Mouse (Mus musculus) heart, adult 2 months (tissue): ENCODE data around the gene Nthl1.

Source experiments
- CTCF ChIP-seq: fragments of 200-600 bp; IDR thresholded peaks from 2 replicates; pipeline ENCODE4 v1.8.1; 2022; ENCODE audit warnings: antibody characterized with exemption, mild to moderate bottlenecking, moderate library complexity
- EP300 ChIP-seq: fragments of 200-500 bp; IDR thresholded peaks from 2 replicates; pipeline ENCODE4 v1.6.1; 2011; ENCODE audit warnings: low read depth, low read length, control low read depth; ENCODE audit not compliant: insufficient read depth
- POLR2A ChIP-seq: fragments of 200-500 bp; IDR thresholded peaks from 2 replicates; pipeline ENCODE4 v1.6.1; 2011; ENCODE audit warnings: mild to moderate bottlenecking, low read depth, low read length, control low read depth; ENCODE audit not compliant: insufficient read depth

DNA sequence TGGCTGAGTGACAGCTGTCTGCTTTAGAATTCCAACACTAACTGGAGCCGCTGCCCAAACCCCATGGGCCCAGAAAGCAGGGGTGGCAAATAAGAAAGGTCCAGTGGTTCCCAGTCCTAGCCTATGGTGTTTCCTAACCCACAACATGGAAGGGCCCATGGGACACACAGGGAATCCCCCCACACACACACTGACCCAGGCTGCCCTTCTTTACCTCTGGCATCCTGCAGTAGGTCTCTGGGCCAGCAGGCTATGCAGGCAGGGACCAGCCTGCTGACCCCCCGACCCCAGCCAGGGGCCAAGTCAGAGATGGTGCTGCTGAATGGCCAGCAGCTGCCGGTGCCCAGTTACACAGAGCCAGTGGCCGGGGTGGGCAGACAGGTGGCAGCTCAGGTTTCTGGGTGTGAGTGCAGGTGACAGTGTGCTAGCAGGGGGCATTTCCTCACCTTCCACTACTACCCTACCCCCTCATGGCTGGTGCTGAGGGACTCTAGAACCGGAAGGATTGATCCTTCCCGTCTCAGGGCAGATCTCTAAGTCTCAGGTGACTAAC is 10.4 kb downstream of the Nthl1 start:
- TF ChIP-seq CTCF = no peak
- no peak for TF ChIP-seq POLR2A
- TF ChIP-seq EP300 = no peak
